Mouse (Mus musculus) neural tube, embryonic 15.5 days (tissue): ENCODE measurements around the gene Gm9903. TPM values are rescaled to one million over a fixed set of nuclear protein-coding genes. Genes with fewer than 3 reads are reported as not detected.

Source experiments
- ATAC-seq: fragments of 200-750 bp; cut with Nextera tagmentation; 2 replicates; pipeline ENCODE4 v1.8.0; 2017; ENCODE audit warnings: mild to moderate bottlenecking, moderate TSS enrichment, moderate library complexity; ENCODE audit not compliant: low FRiP score
- H3K27ac ChIP-seq: fragments of 300-500 bp; sonication (generic); replicated peaks from 2 replicates; pipeline ENCODE4 v1.5.1; 2015; ENCODE audit warnings: mild to moderate bottlenecking, inconsistent platforms
- H3K27me3 ChIP-seq: fragments of 300-500 bp; sonication (generic); replicated peaks from 2 replicates; pipeline ENCODE4 v1.6.1; 2015; ENCODE audit warnings: inconsistent platforms
- H3K36me3 ChIP-seq: fragments of 300-500 bp; sonication (generic); 2 replicates; pipeline ENCODE4 v1.6.1; 2015; ENCODE audit warnings: inconsistent platforms
- H3K4me1 ChIP-seq: fragments of 300-500 bp; sonication (generic); 2 replicates; pipeline ENCODE4 v1.6.1; 2015; ENCODE audit warnings: inconsistent platforms
- H3K4me2 ChIP-seq: fragments of 300-500 bp; sonication (generic); 2 replicates; pipeline ENCODE4 v1.6.1; 2015; ENCODE audit warnings: inconsistent platforms, mild to moderate bottlenecking, moderate library complexity
- H3K4me3 ChIP-seq: fragments of 300-500 bp; sonication (generic); replicated peaks from 2 replicates; pipeline ENCODE4 v1.5.1; 2015; ENCODE audit warnings: mild to moderate bottlenecking, inconsistent platforms
- H3K9ac ChIP-seq: fragments of 300-500 bp; sonication (generic); replicated peaks from 2 replicates; pipeline ENCODE4 v1.6.1; 2015; ENCODE audit warnings: mild to moderate bottlenecking, inconsistent platforms
- H3K9me3 ChIP-seq: fragments of 300-500 bp; sonication (generic); replicated peaks from 2 replicates; pipeline ENCODE4 v1.6.1; 2016; ENCODE audit warnings: inconsistent platforms
- WGBS: fragments of 180-500 bp; shearing (Covaris S2); methylation state at CpG from one replicate; pipeline ENCODE4 v1.1.7; 2015; ENCODE audit warnings: mixed read lengths; 5-methylcytosine and 5-hydroxymethylcytosine counted together
- polyA plus RNA-seq: library from polyadenylated mRNA; unstranded; fragments of >200 nt; fragmentation: Nextera tagmentation; extraction: Ambion mirVana; gene quantifications from 2 replicates; pipeline ENCODE4 v1.2.1, GENCODE M21; 2015

Gene Gm9903
- polyA plus RNA-seq, 1 experiment from 2014 or later = 0.59 TPM

GRCm38 (mm10) chr5:33671659-33672058 is 41.9 kb downstream of the Gm9903 start:
- no peak for ATAC-seq
- Histone ChIP-seq H3K4me2 (no peak overlapping the region), H3K27ac (no peak overlapping the region), H3K27me3 (no peaks in the 10 kb centered on the region), H3K36me3 (peaks cover 3% of the 10 kb centered on the region; the same call in 1 of the 2 replicates), H3K4me1 (peaks cover 12% of the 10 kb centered on the region; the same call in 1 of the 2 replicates), H3K4me3 (no peak overlapping the region), H3K9me3 (no peaks in the 10 kb centered on the region), H3K9ac (no peak overlapping the region)
- 84% methylated on average over 5 of the region's 5 CpGs for WGBS

GRCm38 (mm10) chr5:33674439-33674838 is 44.7 kb downstream of the Gm9903 start:
- H3K27me3 ChIP-seq = no peaks in the 10 kb centered on the region
- no peak overlapping the region for H3K9ac ChIP-seq
- peak; percentile 78 for ATAC-seq
- H3K36me3 ChIP-seq = no peaks in the 10 kb centered on the region
- H3K27ac ChIP-seq = no peak overlapping the region
- H3K4me3 ChIP-seq = no peak overlapping the region
- H3K4me2 ChIP-seq = no peak overlapping the region
- 45% methylated on average over 3 of the region's 3 CpGs for WGBS
- H3K4me1 ChIP-seq = peaks cover 12% of the 10 kb centered on the region; the same call in 1 of the 2 replicates
- H3K9me3 ChIP-seq = no peaks in the 10 kb centered on the region

DNA sequence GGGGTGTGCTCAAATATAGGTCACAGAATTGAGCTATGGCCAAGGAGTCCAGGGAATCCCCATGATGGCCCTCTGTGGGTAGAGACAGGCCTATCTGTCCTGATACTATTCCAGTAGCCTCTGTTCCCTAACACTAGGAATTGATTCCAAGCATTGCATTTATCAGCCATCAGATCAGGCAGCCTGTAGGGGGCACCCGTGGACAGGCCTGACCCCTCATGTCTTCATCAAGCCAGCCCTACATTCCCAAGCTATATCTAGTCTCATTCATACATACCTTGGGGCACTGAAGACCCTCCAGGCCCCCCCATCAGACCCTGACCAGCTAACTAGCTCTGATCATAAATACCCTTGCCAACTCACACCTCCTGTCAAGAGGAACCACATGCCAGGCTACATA is 46.2 kb downstream of the Gm9903 start:
- H3K9me3 ChIP-seq = no peaks in the 10 kb centered on the region
- WGBS = 4% methylated on average over 1 of the region's 1 CpGs
- no peak overlapping the region for H3K4me3 ChIP-seq
- H3K4me1 ChIP-seq = peaks cover 12% of the 10 kb centered on the region; the same call in 1 of the 2 replicates
- H3K9ac ChIP-seq = no peak overlapping the region
- ATAC-seq = no peak
- H3K36me3 ChIP-seq = no peaks in the 10 kb centered on the region
- no peaks in the 10 kb centered on the region for H3K27me3 ChIP-seq
- no peak overlapping the region for H3K27ac ChIP-seq
- H3K4me2 ChIP-seq = no peak overlapping the region

GRCm38 (mm10) chr5:33678244-33678643 is 48.5 kb downstream of the Gm9903 start:
- no peak overlapping the region for H3K9ac ChIP-seq
- H3K4me2 ChIP-seq = no peak overlapping the region
- H3K4me3 ChIP-seq = no peak overlapping the region
- ATAC-seq = no peak
- no peaks in the 10 kb centered on the region for H3K27me3 ChIP-seq
- no peaks in the 10 kb centered on the region for H3K9me3 ChIP-seq
- peaks cover 14% of the 10 kb centered on the region; the same call in 1 of the 2 replicates for H3K4me1 ChIP-seq
- H3K36me3 ChIP-seq = no peaks in the 10 kb centered on the region
- no peak overlapping the region for H3K27ac ChIP-seq
- 91% methylated on average over 5 of the region's 5 CpGs for WGBS

GRCm38 (mm10) chr5:33681044-33681443 is 51.3 kb downstream of the Gm9903 start:
- ATAC-seq = no peak
- no peak overlapping the region for H3K27ac ChIP-seq
- no peak overlapping the region for H3K4me2 ChIP-seq
- no peaks in the 10 kb centered on the region for H3K36me3 ChIP-seq
- H3K27me3 ChIP-seq = no peaks in the 10 kb centered on the region
- H3K9ac ChIP-seq = no peak overlapping the region
- H3K4me1 ChIP-seq = peaks cover 3% of the 10 kb centered on the region; the same call in 1 of the 2 replicates
- no peak overlapping the region for H3K4me3 ChIP-seq
- no peaks in the 10 kb centered on the region for H3K9me3 ChIP-seq
- 86% methylated on average over 3 of the region's 3 CpGs for WGBS

Other genes starting within 250 kb of the Gm9903 start
- gene Nkx1-1, start 195.9 kb upstream of the Gm9903 start, polyA plus RNA-seq = 0.40 and 0.79 TPM in 2 replicates
- gene Fam53a, start 290 bp upstream of the Gm9903 start, polyA plus RNA-seq = 25.5 and 31.9 TPM in 2 replicates
- 120 and 157 TPM in 2 replicates for gene Slbp, start 22.6 kb downstream of the Gm9903 start, polyA plus RNA-seq
- gene Tacc3, start 28.2 kb downstream of the Gm9903 start, polyA plus RNA-seq = 27.5 and 61.7 TPM in 2 replicates
- gene Tmem129, start 28.5 kb downstream of the Gm9903 start, polyA plus RNA-seq = 27.7 and 29.7 TPM in 2 replicates
- 36.0 and 43.6 TPM in 2 replicates for gene Fgfr3, start 91.7 kb downstream of the Gm9903 start, polyA plus RNA-seq
- gene Letm1, start 152.9 kb downstream of the Gm9903 start, polyA plus RNA-seq = 68.3 and 72.4 TPM in 2 replicates
- 56.7 and 61.8 TPM in 2 replicates for gene Nsd2, start 190.8 kb downstream of the Gm9903 start, polyA plus RNA-seq